ENCODE assay signal across 17 mouse cellular contexts in the genomic region with DNA sequence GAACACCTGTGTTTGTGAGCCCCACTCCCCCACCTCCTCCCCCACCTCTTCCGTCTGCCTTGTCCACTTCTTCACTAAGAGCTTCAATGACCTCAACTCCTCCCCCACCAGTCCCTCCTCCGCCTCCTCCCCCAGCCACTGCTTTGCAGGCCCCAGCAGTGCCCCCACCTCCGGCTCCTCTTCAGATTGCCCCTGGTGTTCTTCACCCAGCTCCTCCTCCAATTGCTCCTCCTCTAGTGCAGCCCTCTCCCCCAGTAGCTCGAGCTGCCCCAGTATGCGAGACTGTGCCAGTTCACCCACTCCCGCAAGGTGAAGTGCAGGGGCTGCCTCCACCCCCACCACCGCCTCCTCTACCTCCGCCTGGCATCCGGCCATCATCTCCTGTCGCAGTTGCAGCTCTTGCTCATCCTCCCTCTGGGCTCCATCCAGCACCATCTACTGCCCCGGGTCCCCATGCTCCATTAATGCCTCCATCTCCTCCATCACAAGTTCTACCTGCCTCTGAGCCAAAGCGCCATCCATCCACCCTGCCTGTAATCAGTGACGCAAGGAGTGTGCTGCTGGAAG. TPM values are rescaled to one million over a fixed set of nuclear protein-coding genes. Genes with fewer than 3 reads are reported as not detected.
DNase-seq lines count a peak whose midpoint lies in the region.
"Had no signal": no experiment of that assay in that cellular context is flagged by ENCODE, and none has a peak within 500 bp of the region (broad histone marks: within the 10 kb centered on the region; RNA-seq: fewer than 3 reads in every experiment).

No protein-coding gene starts in this region.

- peak; percentile 76 for DNase-seq in heart, adult 11 months
- DNase-seq in heart, adult 18-20 months = no peak
- peak; percentile 38 for DNase-seq in layer of hippocampus, adult 9-11 months
- DNase-seq in layer of hippocampus, adult 8-10 months (ENCODE audit: low spot score in 2 of 2) = no peak
- DNase-seq in testis, postnatal 10 days (ENCODE audit: low spot score) = peak; percentile 53
- no peak for DNase-seq in testis, postnatal 14 days (ENCODE audit: low spot score)
- no peak for DNase-seq in embryo, embryonic 9.5 days (ENCODE audit: extremely low spot score)
- DNase-seq: adrenal gland, adult 2 months; heart, postnatal 36 days; kidney, adult 8-10 months; left cerebral cortex, postnatal 4 days; lung, adult 18-20 months; lung, postnatal 4 days; retina, postnatal 1 day; thymus, postnatal 4 days had no signal

RNA-seq across cellular contexts. Expression of gene Wasf1, which starts 53.0 kb away (rescaled TPM):
- total RNA-seq in heart, adult 18-20 months (2021) = 1 to 10 TPM in 1 of 2 experiments, under 1 TPM in 1; 0.40 to 1.0 TPM
- 100 to 1,000 TPM; 310 to 364 (median 325) TPM for total RNA-seq in layer of hippocampus, adult 8-10 months (2022)
- total RNA-seq: common myeloid progenitor, adult 5-6 weeks; monocyte, adult 5-6 weeks had no signal

RNA-seq across cellular contexts. Expression of gene Cdc40, which starts 53.1 kb away (rescaled TPM):
- 10 to 100 TPM; 17.7 to 19.0 TPM for total RNA-seq in heart, adult 18-20 months (2021)
- 10 to 100 TPM; 50.4 to 61.9 (median 59.2) TPM for total RNA-seq in layer of hippocampus, adult 8-10 months (2022)

Comparison
In these comparisons a context has a peak if more than half of its experiments do, and no peak if none do; other contexts are left out.
1. DNase-seq: peak in heart, adult 11 months (single experiment), layer of hippocampus, adult 9-11 months (single experiment) and testis, postnatal 10 days (single experiment); none in heart, adult 18-20 months (0 of 2), layer of hippocampus, adult 8-10 months (0 of 2), testis, postnatal 14 days (single experiment) and embryo, embryonic 9.5 days (single experiment).
2. RNA of gene Wasf1, which starts 53.0 kb away (total RNA-seq): 310 to 364 TPM in layer of hippocampus, adult 8-10 months; 0.40 to 1.0 TPM in heart, adult 18-20 months; every median in the first group is over 100 times any median in the second.